Mouse (Mus musculus) lung, adult 2 months (tissue): ENCODE measurements around the gene Ccnf.

Source experiments
- CTCF ChIP-seq: fragments of 200-500 bp; IDR thresholded peaks from 2 replicates; pipeline ENCODE4 v1.5.1; 2011; ENCODE audit warnings: mild to moderate bottlenecking, low read length, control low read depth; ENCODE audit not compliant: insufficient read depth
- POLR2A ChIP-seq: fragments of 200-500 bp; IDR thresholded peaks from 2 replicates; pipeline ENCODE4 v1.6.1; 2011; ENCODE audit warnings: low read depth, mild to moderate bottlenecking, control low read depth, low read length, borderline replicate concordance; ENCODE audit errors: extremely low read depth

GRCm38 (mm10) chr17:24267133-24267532 is 15.8 kb upstream of the Ccnf start:
- TF ChIP-seq CTCF, result no peak
- TF ChIP-seq POLR2A, result no peak
